Mouse (Mus musculus) neural tube, embryonic 14.5 days (tissue): ENCODE data around the gene Spag8. TPM values are rescaled to one million over a fixed set of nuclear protein-coding genes. Genes with fewer than 3 reads are reported as not detected.
A peak's percentile ranks its signal among the peaks of the same experiment; 100 is the strongest.

Experiments
- ATAC-seq: fragments of 200-750 bp; cut with Nextera tagmentation; 2 replicates; pipeline ENCODE4 v1.8.0; 2017; ENCODE audit warnings: low read depth, mild to moderate bottlenecking, moderate TSS enrichment, moderate library complexity
- H3K27ac ChIP-seq: fragments of 300-500 bp; sonication (generic); 2 replicates; pipeline ENCODE4 v1.5.1; 2014; ENCODE audit warnings: low read depth, mild to moderate bottlenecking, control low read depth, low read length, moderate library complexity, mixed read lengths
- H3K27me3 ChIP-seq: fragments of 300-500 bp; sonication (generic); 2 replicates; pipeline ENCODE4 v1.6.1; 2014; ENCODE audit warnings: low read length; ENCODE audit not compliant: control insufficient read depth, insufficient read depth
- H3K36me3 ChIP-seq: fragments of 300-500 bp; sonication (generic); 2 replicates; pipeline ENCODE4 v1.6.1; 2014; ENCODE audit warnings: low read length, mixed read lengths; ENCODE audit not compliant: control insufficient read depth, insufficient read depth
- H3K4me1 ChIP-seq: fragments of 300-500 bp; sonication (generic); 2 replicates; pipeline ENCODE4 v1.6.1; 2014; ENCODE audit warnings: low read length; ENCODE audit not compliant: control insufficient read depth, insufficient read depth
- H3K4me2 ChIP-seq: fragments of 300-500 bp; sonication (generic); 2 replicates; pipeline ENCODE4 v1.6.1; 2014; ENCODE audit warnings: mild to moderate bottlenecking, low read depth, low read length, control low read depth
- H3K4me3 ChIP-seq: fragments of 300-500 bp; sonication (generic); 2 replicates; pipeline ENCODE4 v1.5.1; 2014; ENCODE audit warnings: low read depth, low read length, control low read depth, mixed read lengths
- H3K9ac ChIP-seq: fragments of 300-500 bp; sonication (generic); replicated peaks from 2 replicates; pipeline ENCODE4 v1.6.1; 2014; ENCODE audit warnings: low read depth, mild to moderate bottlenecking, control low read depth, low read length, mixed read lengths
- H3K9me3 ChIP-seq: fragments of 300-500 bp; sonication (generic); 2 replicates; pipeline ENCODE4 v1.6.1; 2016; ENCODE audit warnings: low read length; ENCODE audit not compliant: control insufficient read depth
- WGBS: fragments of 180-500 bp; shearing (Covaris S2); extraction: QIAGEN DNeasy Blood & Tissue Kit; methylation state at CpG from one replicate; pipeline ENCODE4 v1.1.7; 2014; 5-methylcytosine and 5-hydroxymethylcytosine counted together
- polyA plus RNA-seq: library from polyadenylated mRNA; unstranded; fragments of >200 nt; fragmentation: Nextera tagmentation; extraction: Ambion mirVana; gene quantifications from 2 replicates; pipeline ENCODE4 v1.2.1, GENCODE M21; 2014

The Spag8 gene
- polyA plus RNA-seq, 1 experiment from 2014 or later = 4.6 TPM

GRCm38 (mm10) chr4:43679416-43680043, 26.1 kb upstream of the Spag8 start:
- ATAC-seq = no peak
- 90% methylated on average over 7 of the region's 7 CpGs for WGBS

GRCm38 (mm10) chr4:43678541-43678940, 25.1 kb upstream of the Spag8 start:
- ATAC-seq = no peak
- Histone ChIP-seq H3K4me3 (no peak overlapping the region), H3K9ac (no peak overlapping the region), H3K27ac (no peak overlapping the region), H3K9me3 (no peaks in the 10 kb centered on the region), H3K36me3 (peaks cover 56% of the 10 kb centered on the region), H3K27me3 (no peaks in the 10 kb centered on the region), H3K4me2 (no peak overlapping the region), H3K4me1 (no peaks in the 10 kb centered on the region)
- WGBS = 94% methylated on average over 6 of the region's 6 CpGs

More at GRCm38 (mm10) chr4:43679416-43680043, 26.1 kb upstream of the Spag8 start:
- Histone ChIP-seq H3K4me3 (no peak overlapping the region), H3K9me3 (no peaks in the 10 kb centered on the region), H3K4me1 (no peaks in the 10 kb centered on the region), H3K4me2 (no peak overlapping the region), H3K27me3 (no peaks in the 10 kb centered on the region), H3K27ac (no peak overlapping the region), H3K9ac (no peak overlapping the region), H3K36me3 (peaks cover 59% of the 10 kb centered on the region)

- WGBS = 82% methylated on average over 4 of the region's 4 CpGs
- Histone ChIP-seq H3K9ac (no peak overlapping the region), H3K36me3 (peaks cover 39% of the 10 kb centered on the region), H3K27me3 (no peaks in the 10 kb centered on the region), H3K4me1 (peaks cover 11% of the 10 kb centered on the region), H3K4me2 (no peak overlapping the region), H3K4me3 (no peak overlapping the region), H3K27ac (no peak overlapping the region), H3K9me3 (no peaks in the 10 kb centered on the region)
- ATAC-seq = no peak
These were observed 22.2 kb upstream of the Spag8 start for GRCm38 (mm10) chr4:43675608-43676007.

- no peaks in the 10 kb centered on the region for H3K27me3 ChIP-seq
- no peak for ATAC-seq
- H3K4me3 ChIP-seq = no peak overlapping the region
- H3K36me3 ChIP-seq = peaks cover 34% of the 10 kb centered on the region
- no peaks in the 10 kb centered on the region for H3K9me3 ChIP-seq
- no peak overlapping the region for H3K27ac ChIP-seq
- no peak overlapping the region for H3K9ac ChIP-seq
- H3K4me1 ChIP-seq = peaks cover 15% of the 10 kb centered on the region
- WGBS = 86% methylated on average over 5 of the region's 5 CpGs
- no peak overlapping the region for H3K4me2 ChIP-seq
These were observed 21.6 kb upstream of the Spag8 start for GRCm38 (mm10) chr4:43674974-43675373.

- H3K4me2 ChIP-seq = no peak overlapping the region
- WGBS = 67% methylated on average over 8 of the region's 8 CpGs
- no peak for ATAC-seq
These were observed 20.3 kb upstream of the Spag8 start for GRCm38 (mm10) chr4:43673703-43674102.

GRCm38 (mm10) chr4:43672070-43672469, 18.7 kb upstream of the Spag8 start:
- WGBS = 2% methylated on average over 2 of the region's 2 CpGs
- Histone ChIP-seq H3K4me1 (peaks cover 22% of the 10 kb centered on the region), H3K9ac (0 out of 2 replicates have a peak overlapping the region, but pooled peaks have one; percentile 11), H3K4me2 (peak overlapping the region; percentile 93), H3K27ac (no peak overlapping the region), H3K9me3 (no peaks in the 10 kb centered on the region), H3K4me3 (peak overlapping the region; percentile 10; the same call in 1 of the 2 replicates), H3K27me3 (no peaks in the 10 kb centered on the region), H3K36me3 (peaks cover 21% of the 10 kb centered on the region)
- no peak for ATAC-seq

More at GRCm38 (mm10) chr4:43673703-43674102, 20.3 kb upstream of the Spag8 start:
- H3K4me3 ChIP-seq = no peak overlapping the region
- H3K27me3 ChIP-seq = no peaks in the 10 kb centered on the region
- no peak overlapping the region for H3K9ac ChIP-seq
- peaks cover 19% of the 10 kb centered on the region for H3K4me1 ChIP-seq
- H3K36me3 ChIP-seq = peaks cover 29% of the 10 kb centered on the region
- H3K27ac ChIP-seq = no peak overlapping the region
- no peaks in the 10 kb centered on the region for H3K9me3 ChIP-seq

GRCm38 (mm10) chr4:43669428-43669794, 16.0 kb upstream of the Spag8 start:
- ATAC-seq = peak; percentile 62
- Histone ChIP-seq H3K4me1 (peaks cover 22% of the 10 kb centered on the region), H3K36me3 (peaks cover 2% of the 10 kb centered on the region), H3K4me2 (peak overlapping the region; percentile 93), H3K9ac (peak overlapping the region; percentile 98), H3K4me3 (peak overlapping the region; percentile 83), H3K27me3 (no peaks in the 10 kb centered on the region), H3K9me3 (no peaks in the 10 kb centered on the region), H3K27ac (peak overlapping the region; percentile 58; the same call in 1 of the 2 replicates)
- WGBS = under 1% methylated on average over 16 of the region's 25 CpGs

- no peaks in the 10 kb centered on the region for H3K27me3 ChIP-seq
- peak within 1 kb of the TSS; percentile 93 for H3K4me2 ChIP-seq
- no peaks in the 10 kb centered on the region for H3K9me3 ChIP-seq
- H3K36me3 ChIP-seq = no peaks in the 10 kb centered on the region
- H3K9ac ChIP-seq = peak within 1 kb of the TSS; percentile 98
- 1% methylated on average over 16 of the region's 41 CpGs for WGBS
- H3K4me3 ChIP-seq = peak within 1 kb of the TSS; percentile 83
- peaks cover 22% of the 10 kb centered on the region for H3K4me1 ChIP-seq
- peak; percentile 94 for ATAC-seq
- peak within 1 kb of the TSS; percentile 58 for H3K27ac ChIP-seq
These were observed 15.5 kb upstream of the Spag8 start, which contains the start of the genes Tmem8b and Fam221b for GRCm38 (mm10) chr4:43668782-43669427. TSS of gene Tmem8b (plus strand) at chr4:43668971. TSS of gene Fam221b (minus strand) at chr4:43669145.

GRCm38 (mm10) chr4:43666412-43666811, 13.0 kb upstream of the Spag8 start:
- 33% methylated on average over 4 of the region's 4 CpGs for WGBS
- no peak overlapping the region for H3K4me2 ChIP-seq
- H3K4me1 ChIP-seq = peaks cover 19% of the 10 kb centered on the region
- peaks cover 8% of the 10 kb centered on the region for H3K27me3 ChIP-seq
- no peak overlapping the region for H3K27ac ChIP-seq
- H3K4me3 ChIP-seq = no peak overlapping the region
- ATAC-seq = no peak
- H3K9ac ChIP-seq = no peak overlapping the region
- H3K9me3 ChIP-seq = no peaks in the 10 kb centered on the region
- H3K36me3 ChIP-seq = no peaks in the 10 kb centered on the region
